Mouse (Mus musculus) midbrain, embryonic 10.5 days (tissue): ENCODE measurements around the gene Pias3. TPM values are rescaled to one million over a fixed set of nuclear protein-coding genes. Genes with fewer than 3 reads are reported as not detected.
"Not testable (repeated sequence)": the region's sequence is repeated elsewhere in the genome, so short reads cannot be mapped to it uniquely, and the experiment has no call there.

ENCODE experiments used
- DNase-seq: peaks from one replicate; pipeline ENCODE4 v3.0.0-alpha.2; 2017; ENCODE audit warnings: low spot score
- H3K27ac ChIP-seq: fragments of 300-500 bp; sonication (generic); replicated peaks from 2 replicates; pipeline ENCODE4 v1.5.1; 2016; ENCODE audit warnings: mild to moderate bottlenecking
- H3K27me3 ChIP-seq: fragments of 300-500 bp; sonication (generic); 2 replicates; pipeline ENCODE4 v1.6.1; 2016; ENCODE audit warnings: low read depth, mild to moderate bottlenecking; ENCODE audit not compliant: poor library complexity, severe bottlenecking
- H3K36me3 ChIP-seq: fragments of 300-500 bp; sonication (generic); 2 replicates; pipeline ENCODE4 v1.6.1; 2016; ENCODE audit warnings: mild to moderate bottlenecking, moderate library complexity
- H3K4me1 ChIP-seq: fragments of 300-500 bp; sonication (generic); 2 replicates; pipeline ENCODE4 v1.6.1; 2016
- H3K4me3 ChIP-seq: fragments of 300-500 bp; sonication (generic); 2 replicates; pipeline ENCODE4 v1.5.1; 2016; ENCODE audit warnings: mild to moderate bottlenecking, moderate library complexity
- H3K9me3 ChIP-seq: fragments of 300-500 bp; sonication (generic); replicated peaks from 2 replicates; pipeline ENCODE4 v1.6.1; 2016; ENCODE audit warnings: mild to moderate bottlenecking
- WGBS: fragments of 180-500 bp; shearing (Covaris S2); methylation state at CpG from one replicate; pipeline ENCODE4 v1.1.7; 2016; 5-methylcytosine and 5-hydroxymethylcytosine counted together
- polyA plus RNA-seq: library from polyadenylated mRNA; unstranded; fragments of >200 nt; fragmentation: Nextera tagmentation; extraction: Ambion mirVana; gene quantifications from 2 replicates; pipeline ENCODE4 v1.2.1, GENCODE M21; 2016

Pias3 gene
- polyA plus RNA-seq, 1 experiment from 2014 or later, result 50.6 TPM

DNA sequence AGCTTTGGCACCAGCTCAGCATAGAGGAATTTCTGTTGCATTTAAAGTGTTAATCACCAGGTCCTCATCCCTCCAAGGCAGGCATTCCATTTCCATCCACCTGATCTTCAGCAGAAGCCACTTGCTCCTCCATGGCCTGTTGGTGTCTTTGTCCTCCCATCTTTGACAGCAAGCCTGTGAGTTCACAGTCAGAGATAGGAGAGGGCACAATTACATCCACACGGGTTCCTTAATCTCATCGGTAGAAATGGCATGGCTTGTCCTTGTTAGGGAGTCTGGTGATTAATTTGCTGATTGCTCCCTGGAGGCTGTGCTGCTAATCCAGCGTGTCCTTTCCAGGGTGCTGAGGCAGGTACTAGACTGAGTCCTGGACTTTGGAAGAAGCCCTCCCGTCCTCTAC lies 22.7 kb upstream of the Pias3 start:
- DNase-seq, result no peak
- Histone ChIP-seq H3K4me1 (peaks cover 18% of the 10 kb centered on the region), H3K27me3 (peaks cover 29% of the 10 kb centered on the region), H3K4me3 (no peak overlapping the region), H3K9me3 (no peaks in the 10 kb centered on the region), H3K27ac (no peak overlapping the region), H3K36me3 (no peaks in the 10 kb centered on the region)
- 80% methylated on average over 4 of the region's 4 CpGs for WGBS

DNA sequence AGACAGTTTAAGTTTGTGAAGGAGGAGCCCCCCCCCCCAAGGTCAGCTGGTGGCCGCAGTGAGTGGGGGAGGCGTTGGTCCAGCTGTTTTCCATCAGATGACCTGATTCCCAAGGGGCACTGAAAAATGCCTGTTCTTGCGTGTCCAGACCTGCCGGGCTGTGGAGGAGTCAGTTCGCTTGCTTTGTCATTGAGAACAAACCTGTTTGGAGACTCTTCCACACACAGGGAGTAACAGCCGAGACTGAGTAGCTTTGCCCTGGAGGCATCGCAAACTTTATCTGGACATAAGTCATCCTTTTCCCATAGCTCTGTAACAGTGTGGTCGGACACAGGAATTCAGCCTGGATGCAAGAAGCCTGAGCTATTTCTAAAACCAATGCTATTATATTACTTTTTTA lies 21.7 kb upstream of the Pias3 start:
- H3K9me3 ChIP-seq, result no peaks in the 10 kb centered on the region
- H3K27ac ChIP-seq, result no peak overlapping the region
- peaks cover 38% of the 10 kb centered on the region for H3K27me3 ChIP-seq
- no peaks in the 10 kb centered on the region for H3K36me3 ChIP-seq
- no peak overlapping the region for H3K4me3 ChIP-seq
- DNase-seq, result no peak
- 69% methylated on average over 8 of the region's 8 CpGs for WGBS
- peaks cover 21% of the 10 kb centered on the region for H3K4me1 ChIP-seq

DNA sequence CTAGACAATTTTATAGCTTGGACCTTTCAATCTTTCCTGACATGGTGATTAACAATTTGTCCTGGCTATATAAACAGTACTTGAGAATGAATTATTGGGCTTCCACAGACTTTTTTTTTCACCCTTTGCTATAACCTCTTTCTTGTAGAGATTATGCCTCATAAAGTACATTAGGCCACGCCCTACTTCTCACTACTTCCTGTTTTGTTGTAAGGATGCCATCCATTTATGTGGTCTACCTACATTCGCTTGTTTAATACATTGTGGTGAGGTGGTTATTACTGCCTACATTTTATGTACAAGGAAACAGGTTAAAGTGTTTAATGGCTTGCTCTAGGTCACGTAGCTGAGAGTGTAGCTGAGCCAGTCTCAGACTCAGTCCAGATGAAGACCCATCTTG lies 21.0 kb upstream of the Pias3 start:
- H3K9me3 ChIP-seq, result no peaks in the 10 kb centered on the region
- 80% methylated on average over 3 of the region's 3 CpGs for WGBS

DNA sequence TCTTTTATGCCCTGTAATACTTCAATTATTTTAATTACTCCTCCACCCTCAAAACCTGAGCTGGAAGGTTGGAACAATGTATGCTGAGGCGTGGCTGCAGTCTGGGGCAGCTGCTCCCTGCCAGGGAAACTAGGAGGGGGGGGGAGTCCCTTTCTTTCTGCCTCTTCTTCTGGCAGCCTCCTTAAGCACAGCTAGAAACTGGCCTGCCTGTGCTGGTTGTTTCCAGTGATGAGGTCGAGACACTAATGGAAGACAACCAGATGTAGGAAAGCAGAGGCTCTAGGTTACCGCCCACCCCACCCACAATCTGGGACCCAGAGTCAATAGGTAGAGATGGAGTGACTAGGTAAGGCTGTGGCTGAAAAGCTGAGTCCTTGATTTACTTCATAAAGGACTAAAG lies 20.5 kb upstream of the Pias3 start:
- Histone ChIP-seq H3K4me3 (no peak overlapping the region), H3K36me3 (no peaks in the 10 kb centered on the region), H3K9me3 (no peaks in the 10 kb centered on the region), H3K27ac (no peak overlapping the region), H3K27me3 (peaks cover 41% of the 10 kb centered on the region), H3K4me1 (peaks cover 19% of the 10 kb centered on the region)
- WGBS, result 33% methylated on average over 3 of the region's 3 CpGs
- DNase-seq, result no peak

More for the DNA sequence above, 21.0 kb upstream of the Pias3 start:
- peaks cover 41% of the 10 kb centered on the region for H3K27me3 ChIP-seq
- H3K4me1 ChIP-seq, result peaks cover 20% of the 10 kb centered on the region
- DNase-seq, result no peak
- no peaks in the 10 kb centered on the region for H3K36me3 ChIP-seq
- H3K4me3 ChIP-seq, result no peak overlapping the region
- H3K27ac ChIP-seq, result no peak overlapping the region

DNA sequence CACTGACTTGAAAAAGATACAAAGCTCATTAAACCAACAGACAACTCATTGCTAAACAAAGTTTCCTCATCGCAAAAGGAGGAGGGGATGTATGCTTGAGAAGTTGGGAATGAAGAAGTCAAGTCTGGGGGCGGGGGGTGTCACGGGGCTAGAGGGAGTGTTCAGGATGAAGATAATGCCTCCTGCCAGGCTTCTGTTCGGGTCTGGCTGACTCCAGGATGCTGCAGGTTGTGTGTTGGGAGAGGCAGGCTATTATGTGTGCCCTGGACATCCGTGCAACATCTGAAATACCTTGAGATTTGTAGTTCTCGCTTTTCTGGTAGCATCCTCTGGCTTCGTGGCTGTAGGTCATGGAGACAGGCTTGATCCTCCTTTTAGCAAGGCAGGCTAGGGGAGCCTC lies 17.7 kb upstream of the Pias3 start:
- H3K9me3 ChIP-seq, result no peaks in the 10 kb centered on the region
- no peak overlapping the region for H3K4me3 ChIP-seq
- WGBS, result 68% methylated on average over 7 of the region's 7 CpGs
- H3K36me3 ChIP-seq, result no peaks in the 10 kb centered on the region
- DNase-seq, result no peak
- peaks cover 19% of the 10 kb centered on the region; the same call in 1 of the 2 replicates for H3K4me1 ChIP-seq
- H3K27ac ChIP-seq, result no peak overlapping the region
- H3K27me3 ChIP-seq, result peaks cover 45% of the 10 kb centered on the region

DNA sequence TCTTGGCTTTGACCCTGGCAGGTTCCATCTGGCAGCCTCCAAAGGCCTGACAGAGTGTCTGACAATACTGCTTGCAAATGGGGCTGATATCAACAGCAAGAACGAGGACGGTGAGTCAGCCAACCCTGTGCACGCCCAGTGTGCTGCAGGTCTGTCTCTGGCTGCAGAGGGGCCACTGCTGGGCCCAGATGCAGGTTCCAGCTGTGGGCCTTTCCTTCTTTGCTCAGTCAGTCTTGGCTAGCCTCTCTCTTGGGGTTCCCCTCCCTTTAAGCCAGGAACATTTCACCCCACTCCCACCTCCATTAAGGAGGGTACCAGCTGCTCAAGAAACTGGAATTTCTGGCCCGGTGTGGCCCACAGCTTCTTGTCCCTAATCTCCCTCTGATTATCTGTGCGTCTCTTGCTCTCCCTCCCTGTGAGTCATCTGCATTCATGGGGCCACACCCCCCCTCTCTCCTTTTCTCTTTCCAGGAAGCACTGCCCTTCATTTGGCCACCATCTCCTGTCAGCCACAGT lies 17.0 kb upstream of the Pias3 start:
- no peaks in the 10 kb centered on the region for H3K36me3 ChIP-seq
- H3K4me3 ChIP-seq, result no peak overlapping the region
- peaks cover 52% of the 10 kb centered on the region for H3K27me3 ChIP-seq
- no peaks in the 10 kb centered on the region for H3K9me3 ChIP-seq
- no peak for DNase-seq
- H3K27ac ChIP-seq, result no peak overlapping the region
- 25% methylated on average over 5 of the region's 5 CpGs for WGBS
- H3K4me1 ChIP-seq, result peaks cover 24% of the 10 kb centered on the region; the same call in 1 of the 2 replicates

DNA sequence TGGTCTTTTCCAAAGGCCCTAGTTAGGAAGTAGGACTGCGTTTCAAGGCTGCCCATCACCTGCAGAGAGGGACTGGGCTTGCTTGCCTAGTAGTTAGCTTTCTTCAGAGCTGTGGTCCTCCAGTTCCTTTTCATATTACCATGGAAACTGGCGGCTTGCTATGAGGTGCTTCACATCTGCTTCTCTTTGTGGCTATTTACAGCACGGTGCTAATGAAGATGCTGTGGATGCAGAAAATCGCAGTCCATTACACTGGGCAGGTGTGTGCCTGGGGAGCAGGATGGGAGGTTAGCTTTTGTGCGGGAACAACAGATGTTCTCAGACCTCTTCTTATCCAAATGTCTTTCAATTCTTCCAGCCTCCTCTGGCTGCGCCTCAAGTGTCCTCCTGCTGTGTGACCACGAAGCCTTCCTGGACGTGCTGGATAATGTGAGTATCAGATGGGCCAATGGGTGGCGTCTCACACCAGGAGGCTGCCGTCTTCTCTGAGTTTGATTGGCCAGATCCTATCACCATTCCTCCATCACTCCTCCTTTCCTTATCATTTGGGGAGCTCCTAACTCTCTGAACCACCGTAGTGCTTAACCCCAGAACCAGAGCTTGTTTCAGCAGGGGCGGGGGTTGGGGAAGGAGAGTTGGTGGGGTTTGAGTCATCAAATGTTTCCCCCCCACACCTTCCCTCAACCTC lies 15.8 kb upstream of the Pias3 start:
- no peak overlapping the region for H3K27ac ChIP-seq
- 16% methylated on average over 12 of the region's 12 CpGs for WGBS
- peaks cover 64% of the 10 kb centered on the region for H3K27me3 ChIP-seq
- no peak overlapping the region for H3K4me3 ChIP-seq
- H3K4me1 ChIP-seq, result peaks cover 28% of the 10 kb centered on the region
- no peaks in the 10 kb centered on the region for H3K36me3 ChIP-seq
- no peak for DNase-seq
- H3K9me3 ChIP-seq, result no peaks in the 10 kb centered on the region

DNA sequence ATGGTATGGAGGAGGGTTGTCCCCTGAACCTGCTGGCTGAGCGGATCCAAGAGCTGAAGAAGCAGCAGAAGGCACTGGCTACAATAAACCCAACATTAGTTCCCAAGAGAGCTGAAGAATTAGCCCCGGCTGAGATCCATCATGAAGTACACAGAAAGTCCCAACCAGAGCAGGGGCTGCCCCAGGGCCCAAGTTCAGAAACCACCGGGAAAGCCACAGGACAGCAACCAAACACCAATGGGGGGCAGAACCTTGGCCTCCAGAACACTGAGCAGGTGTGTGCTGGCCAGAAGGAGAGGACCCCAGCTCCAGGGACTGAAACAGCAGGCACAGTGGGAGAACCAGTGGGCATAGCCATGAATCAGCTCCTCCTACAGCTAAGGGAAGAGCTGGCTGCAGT lies 12.7 kb upstream of the Pias3 start:
- Histone ChIP-seq H3K27ac (no peak overlapping the region), H3K36me3 (no peaks in the 10 kb centered on the region), H3K4me1 (peaks cover 28% of the 10 kb centered on the region), H3K4me3 (no peak overlapping the region), H3K9me3 (no peaks in the 10 kb centered on the region), H3K27me3 (peaks cover 65% of the 10 kb centered on the region)
- 90% methylated on average over 3 of the region's 3 CpGs for WGBS
- DNase-seq, result no peak

DNA sequence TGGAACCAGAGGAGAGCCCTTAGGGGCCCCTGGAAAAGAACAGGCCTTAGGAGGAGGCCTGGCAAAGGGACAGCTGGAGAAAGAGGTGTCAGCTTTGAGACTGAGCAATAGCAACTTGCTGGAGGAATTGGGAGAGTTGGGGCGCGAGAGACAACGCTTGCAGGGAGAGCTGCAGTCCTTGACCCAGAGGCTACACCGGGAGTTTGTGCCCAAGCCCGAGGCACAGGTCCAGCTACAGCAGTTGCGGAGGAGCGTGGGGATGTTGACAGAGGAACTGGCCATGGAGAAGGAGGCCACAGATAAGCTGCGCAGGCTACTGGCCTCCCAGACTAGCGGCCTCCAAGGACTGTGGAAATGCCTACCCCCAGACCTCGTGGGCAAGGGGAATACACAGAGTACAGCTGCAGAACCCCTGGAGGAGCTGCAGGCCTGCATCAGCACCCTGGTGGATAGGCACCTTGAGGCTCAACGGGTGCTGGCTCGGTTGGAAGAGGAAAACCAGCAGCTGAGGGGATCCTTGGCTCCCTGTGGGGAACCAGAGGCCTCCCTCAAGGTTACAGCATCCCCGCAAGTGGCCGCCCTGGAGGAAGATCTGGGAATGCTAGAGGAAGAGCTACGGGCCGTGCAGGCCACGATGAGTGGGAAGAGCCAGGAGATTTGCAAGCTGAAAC lies 11.9 kb upstream of the Pias3 start:
- WGBS, result 62% methylated on average over 17 of the region's 17 CpGs
- H3K27me3 ChIP-seq, result peaks cover 65% of the 10 kb centered on the region
- DNase-seq, result no peak
- no peaks in the 10 kb centered on the region for H3K36me3 ChIP-seq
- H3K27ac ChIP-seq, result peak overlapping the region; percentile 23; the same call in 1 of the 2 replicates
- H3K4me1 ChIP-seq, result peaks cover 28% of the 10 kb centered on the region
- H3K4me3 ChIP-seq, result peak overlapping the region; percentile 30
- H3K9me3 ChIP-seq, result no peaks in the 10 kb centered on the region

DNA sequence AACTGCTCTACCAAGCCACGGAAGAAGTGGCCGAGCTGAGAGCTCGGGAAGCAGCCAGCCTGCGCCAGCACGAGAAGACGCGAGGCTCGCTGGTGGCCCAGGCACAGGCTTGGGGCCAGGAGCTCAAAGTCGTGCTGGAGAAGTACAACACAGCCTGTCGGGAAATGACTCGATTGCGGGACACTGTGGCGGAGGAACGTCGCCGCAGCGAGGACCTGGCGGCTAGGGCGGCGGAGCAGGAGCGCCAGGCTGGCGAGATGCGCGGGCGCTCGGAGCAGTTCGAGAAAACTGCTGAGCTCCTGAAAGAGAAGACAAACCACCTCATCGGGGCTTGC lies 11.4 kb upstream of the Pias3 start:
- peak; percentile 26 for DNase-seq
- Histone ChIP-seq H3K27me3 (peaks cover 65% of the 10 kb centered on the region), H3K36me3 (no peaks in the 10 kb centered on the region), H3K4me1 (peaks cover 29% of the 10 kb centered on the region), H3K27ac (peak overlapping the region; percentile 23; the same call in 1 of the 2 replicates), H3K9me3 (no peaks in the 10 kb centered on the region), H3K4me3 (peak overlapping the region; percentile 30)
- 47% methylated on average over 28 of the region's 28 CpGs for WGBS

DNA sequence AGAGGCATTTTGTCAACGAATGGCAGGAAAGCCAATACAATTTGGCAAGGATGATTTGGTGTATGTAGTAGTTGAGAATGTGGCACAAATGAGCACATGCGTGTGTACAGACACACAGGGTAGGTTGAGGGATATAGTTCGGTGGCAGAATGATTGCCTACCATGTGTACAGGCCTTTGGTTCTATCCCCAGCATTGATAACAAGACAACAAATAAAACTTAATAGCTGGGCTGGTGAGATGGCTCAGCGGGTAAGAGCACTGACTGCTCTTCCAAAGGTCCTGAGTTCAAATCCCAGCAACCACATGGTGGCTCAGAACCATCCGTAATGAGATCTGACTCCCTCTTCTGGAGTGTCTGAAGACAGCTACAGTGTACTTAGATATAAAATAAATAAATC lies 10.1 kb upstream of the Pias3 start:
- H3K9me3 ChIP-seq, H3K27ac ChIP-seq, DNase-seq, H3K36me3 ChIP-seq, H3K4me3 ChIP-seq: not testable (repeated sequence)
- Histone ChIP-seq H3K27me3 (peaks cover 53% of the 10 kb centered on the region), H3K4me1 (peaks cover 30% of the 10 kb centered on the region)
- 90% methylated on average over 5 of the region's 5 CpGs for whole genome bisulfite sequencing

DNA sequence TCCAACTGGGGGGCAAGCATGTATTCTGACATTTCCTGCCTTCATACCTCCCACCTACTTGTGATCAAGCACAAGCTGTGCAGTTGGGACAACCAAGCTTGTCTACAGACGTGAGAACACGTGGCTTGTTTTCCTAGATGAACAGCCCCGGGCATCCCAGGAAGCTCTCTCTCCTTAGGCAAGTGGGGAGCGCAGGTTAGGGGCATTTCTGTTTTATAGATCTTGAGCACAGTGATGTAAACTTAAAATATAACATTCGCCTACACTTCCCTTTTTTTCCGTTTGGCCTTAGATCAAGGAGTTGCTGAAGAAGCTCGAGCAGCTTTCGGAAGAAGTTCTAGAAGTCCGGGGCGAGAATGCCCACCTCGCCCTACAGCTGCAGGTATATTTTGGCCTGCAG lies 7.3 kb upstream of the Pias3 start:
- H3K27ac ChIP-seq, result no peak overlapping the region
- no peaks in the 10 kb centered on the region for H3K36me3 ChIP-seq
- H3K4me1 ChIP-seq, result peaks cover 33% of the 10 kb centered on the region
- peaks cover 36% of the 10 kb centered on the region for H3K27me3 ChIP-seq
- H3K4me3 ChIP-seq, result no peak overlapping the region
- H3K9me3 ChIP-seq, result no peaks in the 10 kb centered on the region
- no peak for DNase-seq
- WGBS, result 87% methylated on average over 11 of the region's 11 CpGs

DNA sequence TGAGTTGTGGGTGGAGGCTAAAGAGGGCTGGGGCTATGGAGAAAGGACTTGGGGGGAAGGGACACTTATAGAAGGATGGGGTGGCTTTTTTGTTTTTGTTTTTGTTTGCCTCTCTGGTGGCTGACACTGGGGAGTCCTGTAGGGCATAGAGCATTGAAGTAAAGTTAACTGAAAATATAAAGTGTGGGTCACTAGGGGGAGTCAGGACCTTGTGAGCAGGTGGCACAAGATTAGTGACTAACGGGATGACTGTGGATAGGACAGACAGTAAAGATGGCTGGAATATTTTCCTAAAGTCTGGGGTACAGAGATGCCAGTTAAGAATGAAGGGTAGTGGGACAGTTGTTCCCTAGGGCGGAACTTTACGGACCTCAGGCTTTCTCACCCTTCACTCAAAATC lies 5.9 kb upstream of the Pias3 start:
- Histone ChIP-seq H3K9me3 (no peaks in the 10 kb centered on the region), H3K27ac (no peak overlapping the region)
- 51% methylated on average over 3 of the region's 3 CpGs for WGBS

More for the DNA sequence above, 5.9 kb upstream of the Pias3 start:
- H3K4me3 ChIP-seq, result no peak overlapping the region
- peaks cover 22% of the 10 kb centered on the region for H3K27me3 ChIP-seq
- no peaks in the 10 kb centered on the region for H3K36me3 ChIP-seq
- peaks cover 29% of the 10 kb centered on the region for H3K4me1 ChIP-seq
- DNase-seq, result no peak
